Mouse (Mus musculus) megakaryocyte, embryonic 14.5 days (primary cell): ENCODE data around the gene 4930519P11Rik.

Experiments used
- FLI1 ChIP-seq: IDR thresholded peaks from 2 replicates; pipeline ENCODE4 v1.6.1; 2012; ENCODE audit warnings: low read length, inconsistent platforms, mixed read lengths
- GATA1 ChIP-seq: IDR thresholded peaks from 3 replicates; pipeline ENCODE4 v1.6.1; 2012; ENCODE audit warnings: mixed read lengths, low read length, inconsistent platforms, borderline replicate concordance

GRCm38 (mm10) chr2:154572996-154573395 lies 40.2 kb downstream of the 4930519P11Rik start:
- TF ChIP-seq GATA1 (no peak), FLI1 (no peak)
